Mouse (Mus musculus): Measurements from ENCODE around the gene Dvl1. TPM values are rescaled to one million over a fixed set of nuclear protein-coding genes. Genes with fewer than 3 reads are reported as not detected.
A peak's percentile ranks its signal among the peaks of the same experiment; 100 is the strongest.

Gene Dvl1
- total RNA-seq, 2 experiments from 2014 or later, result 88.0 to 96.3 TPM

DNA sequence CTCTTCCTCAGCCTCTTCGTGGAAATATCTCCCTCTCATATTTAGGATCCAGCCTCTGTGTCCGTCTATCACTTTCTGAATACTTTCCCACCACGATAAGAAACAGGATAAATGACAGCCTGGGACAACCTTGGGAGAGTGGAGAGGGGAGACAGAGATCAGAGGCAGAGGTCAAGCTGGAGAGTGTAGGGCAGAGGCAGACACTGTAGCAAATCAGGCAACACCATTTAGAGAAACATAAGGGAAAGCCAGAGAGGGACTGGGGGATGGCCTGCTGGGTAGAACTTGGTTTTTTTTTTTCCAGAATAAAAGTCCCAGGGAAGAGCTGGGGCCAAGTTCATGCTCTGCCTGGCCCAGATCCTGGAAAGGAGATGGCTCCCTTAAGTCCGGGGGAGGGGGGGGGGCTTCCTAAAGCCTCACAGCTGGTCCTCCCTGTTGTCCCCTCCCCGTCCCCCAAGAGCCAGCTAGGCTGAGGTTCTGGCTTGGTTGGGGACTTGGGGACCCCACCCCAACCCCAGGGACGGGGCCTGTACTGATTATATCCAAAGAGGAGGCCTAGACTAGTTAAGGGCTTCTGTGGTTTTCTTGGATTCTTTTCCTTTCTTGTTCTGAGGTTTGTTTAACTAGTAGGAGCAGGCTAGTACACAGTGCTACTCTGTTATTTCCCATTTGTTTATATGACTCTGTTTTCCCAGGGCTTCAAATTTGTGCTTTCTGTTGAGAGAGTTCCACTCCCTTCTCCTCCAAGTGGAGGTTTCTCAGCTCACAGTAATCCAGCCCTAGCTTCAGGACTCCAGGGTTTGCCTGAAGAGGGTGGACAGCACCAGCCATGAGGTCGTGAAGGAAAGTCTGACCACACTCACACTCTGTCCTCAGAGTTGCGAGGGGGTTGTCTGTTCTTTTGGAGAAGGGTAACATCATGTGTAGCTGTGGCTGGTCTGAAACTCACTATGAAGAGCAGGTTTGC lies 8.7 kb upstream of the Dvl1 start:
- no peak for DNase-seq (ENCODE audit: low spot score in 2 of 2)

DNA sequence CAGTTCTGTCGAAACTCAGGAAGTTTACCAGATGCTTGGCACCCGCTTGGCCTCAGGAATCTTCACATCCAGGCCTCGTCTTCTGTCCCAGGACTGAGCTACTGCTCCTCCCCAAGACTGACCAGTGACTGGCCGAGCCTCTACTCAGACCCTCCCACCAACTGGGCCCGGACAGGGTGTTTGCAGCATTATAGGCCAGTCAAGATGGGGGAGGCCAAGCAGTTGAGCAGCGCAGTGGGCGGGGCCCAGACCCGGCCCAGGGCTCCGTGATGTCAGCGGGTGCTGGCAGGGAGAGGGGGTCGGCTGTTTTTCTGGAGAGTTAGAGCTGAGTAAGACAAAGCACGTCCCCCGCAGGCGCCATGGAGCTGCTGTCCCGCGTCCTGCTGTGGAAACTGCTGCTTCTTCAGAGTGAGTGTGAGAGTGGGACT lies 7.7 kb upstream of the Dvl1 start, which contains the start of gene Mxra8:
Gene Mxra8, plus strand, starts transcription at position 198 of the 428 bp plus-strand sequence.
- no peak for DNase-seq (ENCODE audit: low spot score in 2 of 2)

DNA sequence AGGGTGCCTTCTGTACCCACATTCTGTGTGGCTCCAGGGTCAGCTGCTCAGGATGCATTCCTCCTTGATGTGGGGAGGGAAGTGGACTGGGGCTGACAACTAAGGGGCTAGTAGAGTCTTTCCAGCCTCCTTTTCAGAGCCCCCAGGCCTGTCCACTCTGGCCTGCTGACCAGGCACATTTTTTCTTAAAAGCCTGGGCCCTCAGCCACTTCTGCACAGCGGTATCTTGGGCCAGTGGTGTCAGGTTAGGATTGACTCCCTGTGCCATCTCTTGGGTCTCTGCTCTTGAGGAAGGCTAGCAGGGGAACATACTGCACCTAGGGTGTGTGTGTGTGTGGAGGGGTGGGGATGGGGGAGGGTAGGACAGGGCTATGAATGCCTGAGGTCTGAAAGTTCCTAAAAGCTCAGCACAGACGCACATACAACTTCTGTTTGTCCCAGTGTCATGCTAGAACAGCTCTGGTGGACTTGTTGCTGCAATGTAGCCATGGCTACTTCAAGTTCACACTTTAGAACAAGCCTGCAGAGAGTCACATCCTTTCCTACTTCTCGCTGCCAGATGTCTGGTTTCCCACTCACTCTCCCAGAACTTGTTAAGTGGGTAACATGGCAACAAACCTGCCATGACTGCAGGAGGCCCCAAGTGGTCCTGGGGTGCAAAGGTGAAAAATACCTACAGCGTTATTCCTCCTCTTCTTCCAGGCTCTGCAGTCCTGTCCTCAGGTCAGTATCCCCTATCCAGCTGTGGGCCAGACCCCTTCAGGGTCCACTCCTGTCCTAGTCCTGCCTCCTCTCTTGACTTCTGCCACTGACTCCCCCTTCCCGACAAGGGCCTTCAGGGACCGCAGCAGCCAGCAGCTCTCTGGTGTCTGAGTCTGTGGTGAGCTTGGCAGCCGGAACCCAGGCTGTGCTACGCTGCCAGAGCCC lies 6.9 kb upstream of the Dvl1 start:
- no peak for DNase-seq (ENCODE audit: low spot score in 2 of 2)

DNA sequence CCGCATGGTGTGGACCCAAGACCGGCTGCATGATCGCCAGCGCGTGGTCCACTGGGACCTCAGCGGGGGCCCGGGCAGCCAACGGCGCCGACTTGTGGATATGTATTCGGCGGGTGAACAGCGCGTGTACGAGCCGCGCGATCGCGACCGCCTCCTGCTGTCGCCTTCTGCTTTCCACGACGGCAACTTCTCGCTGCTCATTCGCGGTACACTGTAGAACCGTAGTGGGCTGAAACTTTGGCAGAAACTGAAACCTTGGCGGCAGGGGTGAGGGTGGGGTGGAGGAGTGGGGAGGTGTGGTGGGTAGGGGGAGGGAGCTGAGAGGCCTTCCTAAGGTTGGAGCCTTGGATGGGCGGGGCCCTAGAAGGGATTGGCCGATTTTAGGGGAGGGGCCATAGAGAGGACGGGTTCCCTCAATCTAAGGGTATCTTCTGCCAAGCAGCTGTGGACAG lies 6.2 kb upstream of the Dvl1 start:
- no peak for DNase-seq (ENCODE audit: low spot score in 2 of 2)

DNA sequence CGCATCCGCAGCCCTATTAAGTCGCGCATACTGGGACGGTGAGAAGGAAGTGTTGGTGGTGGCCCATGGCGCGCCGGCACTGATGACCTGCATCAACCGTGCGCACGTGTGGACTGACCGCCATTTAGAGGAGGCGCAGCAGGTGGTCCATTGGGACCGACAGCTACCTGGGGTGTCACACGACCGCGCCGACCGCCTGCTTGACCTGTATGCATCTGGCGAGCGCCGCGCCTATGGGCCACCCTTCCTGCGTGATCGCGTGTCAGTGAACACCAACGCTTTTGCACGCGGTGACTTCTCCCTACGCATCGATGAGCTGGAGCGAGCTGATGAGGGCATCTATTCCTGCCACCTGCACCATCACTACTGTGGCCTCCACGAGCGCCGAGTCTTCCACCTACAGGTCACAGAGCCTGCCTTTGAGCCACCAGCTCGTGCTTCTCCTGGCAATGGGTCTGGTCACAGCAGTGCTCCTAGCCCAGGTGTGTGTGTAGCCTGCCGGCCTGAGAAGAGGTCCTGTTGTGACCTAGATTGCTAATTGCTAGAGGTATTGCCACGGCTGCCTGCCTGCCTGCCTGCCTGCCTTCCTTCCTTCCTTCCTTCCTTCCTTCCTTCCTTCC lies 5.4 kb upstream of the Dvl1 start:
- no peak for DNase-seq (ENCODE audit: low spot score in 2 of 2)

DNA sequence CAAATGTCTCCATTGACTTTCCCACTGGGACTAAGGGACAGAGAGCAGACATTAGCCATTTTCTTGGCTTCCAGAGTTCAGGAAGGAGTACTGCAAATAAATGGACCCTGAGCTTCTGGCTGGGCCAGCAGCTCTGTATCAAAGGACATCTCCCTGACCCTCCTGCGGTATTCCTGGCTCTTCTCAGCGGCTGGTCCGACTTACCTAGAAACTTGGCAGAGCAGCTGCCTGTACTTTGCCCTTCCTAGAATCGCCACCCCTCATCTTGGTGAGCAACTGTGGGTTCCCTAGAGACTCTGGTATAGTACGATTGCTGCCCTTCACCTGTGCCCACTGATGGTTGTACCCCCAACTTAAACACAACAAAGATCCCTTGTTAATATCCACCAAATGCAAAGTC lies 4.0 kb upstream of the Dvl1 start:
- no peak for DNase-seq (ENCODE audit: low spot score in 2 of 2)

DNA sequence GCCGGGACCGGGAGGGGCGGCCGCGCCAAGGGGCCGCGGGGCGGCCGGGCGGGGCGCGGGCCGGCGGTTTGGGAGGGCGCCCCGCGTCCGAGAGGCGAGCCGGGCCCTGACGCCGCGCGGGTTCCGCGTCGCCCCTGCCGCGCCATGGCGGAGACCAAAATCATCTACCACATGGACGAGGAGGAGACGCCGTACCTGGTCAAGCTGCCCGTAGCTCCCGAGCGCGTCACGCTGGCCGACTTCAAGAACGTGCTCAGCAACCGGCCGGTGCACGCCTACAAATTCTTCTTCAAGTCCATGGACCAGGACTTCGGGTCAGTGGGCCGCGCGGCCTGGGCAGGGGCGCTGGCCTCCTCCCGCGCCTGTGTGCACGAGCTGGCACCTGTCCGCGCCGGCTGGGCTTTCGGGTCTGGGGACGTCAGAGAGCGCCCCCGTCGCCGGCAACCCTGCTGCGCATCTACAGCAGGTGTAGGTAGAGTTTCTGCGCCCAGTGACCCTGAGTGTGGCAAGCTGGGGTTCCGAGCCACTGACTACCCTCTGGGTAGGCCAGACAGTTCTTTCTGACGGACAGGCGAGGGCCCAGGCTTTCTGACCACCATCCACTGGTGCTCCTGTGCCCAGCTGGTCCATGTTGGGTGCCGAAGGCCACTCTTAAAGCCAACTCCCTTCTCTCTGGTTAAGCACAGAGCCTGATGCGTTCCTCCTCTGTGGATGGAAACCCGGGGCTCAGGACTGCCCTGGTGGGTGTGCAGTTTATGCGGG lies 570 bp downstream of the Dvl1 start:
- DNase-seq (ENCODE audit: low spot score in 2 of 2), result peak in 1 of 2 experiments; percentile 38

DNA sequence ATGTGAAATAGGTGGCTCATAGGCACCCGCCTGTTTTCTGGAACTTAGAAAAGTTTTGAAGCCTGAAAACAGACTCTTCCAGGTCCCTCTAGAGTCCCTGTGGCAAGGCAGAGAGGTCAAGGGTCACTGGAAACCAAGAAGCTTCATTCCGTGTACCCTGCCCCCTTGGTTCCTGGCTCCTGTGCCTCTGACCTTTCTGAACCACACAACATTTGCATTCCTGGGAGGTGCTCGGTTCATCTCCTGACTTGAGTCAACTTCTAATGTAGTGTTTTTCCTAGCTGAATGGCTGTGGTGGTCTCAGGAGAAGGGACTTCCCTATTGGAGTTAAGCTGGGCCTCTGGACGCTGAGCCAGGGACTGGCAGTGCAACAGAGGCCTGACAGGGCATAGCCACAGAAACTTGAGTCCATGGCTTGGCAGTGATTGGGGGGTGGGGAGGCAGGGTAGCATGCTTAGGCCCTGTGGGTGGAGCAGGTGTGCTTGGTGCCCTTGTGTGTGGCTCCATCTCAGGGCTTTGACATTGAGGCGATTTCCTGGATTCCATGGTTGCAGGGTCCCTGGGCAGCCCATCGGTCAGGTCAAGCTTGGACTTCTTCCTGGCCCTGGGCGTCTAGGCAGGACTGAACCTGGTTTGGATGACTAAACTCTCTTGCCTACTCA lies 1.4 kb downstream of the Dvl1 start:
- no peak for DNase-seq (ENCODE audit: low spot score in 2 of 2)

DNA sequence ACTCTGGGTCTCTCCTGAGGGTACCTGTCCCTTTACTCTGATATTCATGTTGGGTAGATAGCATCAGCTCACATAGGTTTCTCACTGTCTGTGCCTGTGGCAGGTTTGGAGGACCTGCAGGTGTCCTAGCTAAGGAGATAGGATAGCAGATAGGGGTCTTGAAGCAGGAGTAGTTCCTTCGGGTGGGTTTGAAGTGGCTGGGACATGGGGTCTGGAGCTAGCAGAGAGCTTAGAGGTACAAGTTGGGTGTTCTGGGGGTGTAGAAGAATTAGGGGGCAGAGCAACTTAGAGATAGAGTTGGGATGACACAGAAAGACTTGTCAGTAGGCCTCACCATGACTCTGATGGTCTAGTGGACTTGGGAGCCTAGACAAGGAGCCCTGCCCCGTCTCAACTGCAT lies 2.2 kb downstream of the Dvl1 start:
- no peak for DNase-seq (ENCODE audit: low spot score in 2 of 2)

DNA sequence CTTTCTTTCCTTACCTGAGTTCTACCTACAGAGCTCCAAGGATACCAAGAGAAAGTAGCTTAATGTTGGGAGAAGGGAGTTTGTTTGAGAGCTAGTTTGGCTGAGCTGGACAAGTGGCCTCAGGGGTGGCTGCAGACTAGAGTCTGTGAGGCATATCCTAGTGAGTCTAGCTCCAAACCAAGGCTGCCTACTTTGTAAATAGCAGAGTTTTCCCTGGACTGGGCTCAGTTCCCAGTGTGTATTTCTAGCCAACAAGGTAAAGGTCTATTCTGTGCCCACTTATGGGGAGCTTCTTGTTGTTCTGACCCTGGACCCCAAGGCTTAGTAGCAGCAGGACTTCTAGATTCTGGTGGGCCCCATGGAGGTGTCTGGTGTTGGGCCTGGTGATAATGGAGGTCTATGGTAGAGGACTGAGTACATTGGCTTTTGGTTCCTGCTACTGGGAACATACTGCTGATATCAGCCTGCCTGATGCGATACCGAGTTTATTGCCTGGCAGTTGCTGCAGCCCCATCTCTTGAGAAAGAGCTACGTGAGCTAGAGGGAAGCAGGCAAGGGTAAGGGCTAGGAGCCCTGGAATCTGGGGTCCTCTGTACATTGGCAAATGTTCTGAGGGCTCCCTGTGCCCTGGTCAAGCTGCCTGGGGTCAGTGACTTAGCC lies 2.7 kb downstream of the Dvl1 start:
- DNase-seq (ENCODE audit: low spot score in 2 of 2), result no peak

DNA sequence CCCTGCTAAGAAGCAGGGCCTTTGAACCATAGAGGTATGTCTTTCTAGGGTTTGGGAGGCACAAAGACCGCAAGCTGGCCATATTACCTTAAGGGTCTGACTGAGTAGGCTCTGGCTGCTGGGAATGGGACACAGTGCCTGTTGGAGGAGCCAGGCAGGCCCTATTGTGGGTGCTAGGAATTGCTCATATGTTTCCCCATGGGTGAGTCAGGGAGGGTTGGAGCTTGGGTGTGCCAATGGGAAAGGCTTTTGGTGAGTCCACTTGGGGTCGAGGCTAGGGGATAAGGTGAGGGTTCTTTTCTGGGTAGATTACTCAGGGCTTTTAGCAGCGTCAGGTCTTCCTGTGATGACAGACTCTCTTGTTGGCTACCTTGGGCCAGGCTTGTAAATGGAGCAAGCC lies 4.2 kb downstream of the Dvl1 start:
- no peak for DNase-seq (ENCODE audit: low spot score in 2 of 2)

DNA sequence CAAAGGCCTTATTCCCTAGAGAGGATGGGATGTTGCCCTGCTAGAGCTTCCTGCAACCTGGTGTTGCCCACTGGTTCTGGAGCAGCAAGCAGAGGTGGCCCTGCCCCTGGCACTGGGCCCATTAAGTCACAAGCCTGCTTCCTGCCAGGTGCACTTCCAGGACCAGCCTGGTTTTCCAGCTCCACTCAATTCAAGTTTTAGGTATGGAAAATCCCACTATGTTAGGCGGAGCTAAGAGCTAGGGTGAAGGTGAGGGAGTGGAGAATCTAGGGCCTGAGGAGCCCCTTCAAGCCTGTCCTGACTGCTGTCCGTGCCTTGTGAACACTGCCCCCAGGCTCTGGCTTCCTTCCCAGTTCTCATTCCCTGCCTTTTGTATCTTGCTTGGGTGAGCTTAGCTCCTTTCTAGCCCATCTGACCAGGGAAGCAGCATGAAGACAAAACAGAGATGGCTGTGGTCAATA lies 4.8 kb downstream of the Dvl1 start:
- no peak for DNase-seq (ENCODE audit: low spot score in 2 of 2)

DNA sequence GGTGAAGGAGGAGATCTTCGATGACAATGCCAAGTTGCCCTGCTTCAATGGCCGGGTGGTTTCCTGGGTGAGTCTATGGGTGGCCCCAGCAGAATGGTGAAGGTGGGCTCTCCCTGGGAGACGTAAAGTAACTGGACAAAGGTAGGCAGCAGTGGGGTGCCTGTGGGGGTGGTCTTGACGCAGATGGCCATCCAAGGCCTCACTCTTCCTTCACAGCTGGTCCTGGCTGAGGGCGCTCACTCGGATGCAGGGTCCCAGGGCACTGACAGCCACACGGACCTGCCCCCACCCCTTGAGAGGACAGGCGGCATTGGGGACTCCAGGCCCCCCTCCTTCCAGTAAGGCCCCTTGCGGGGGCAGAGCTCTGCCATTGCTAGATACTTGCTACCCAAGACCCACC lies 6.2 kb downstream of the Dvl1 start:
- no peak for DNase-seq (ENCODE audit: low spot score in 2 of 2)

DNA sequence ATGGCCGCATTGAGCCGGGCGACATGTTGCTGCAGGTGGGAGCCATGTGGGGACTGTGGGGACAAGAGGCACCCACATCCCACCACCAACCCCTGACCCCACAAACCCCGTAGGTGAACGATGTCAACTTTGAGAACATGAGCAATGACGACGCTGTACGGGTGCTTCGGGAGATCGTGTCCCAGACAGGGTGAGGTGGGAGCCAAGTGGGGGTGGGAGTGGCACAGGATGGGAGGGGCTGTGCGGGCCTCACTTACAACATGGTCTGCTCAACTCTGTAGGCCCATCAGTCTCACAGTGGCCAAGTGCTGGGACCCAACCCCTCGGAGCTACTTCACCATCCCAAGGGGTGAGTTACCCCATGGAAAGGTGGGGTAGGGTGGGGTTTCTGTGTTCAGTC lies 7.8 kb downstream of the Dvl1 start:
- no peak for DNase-seq (ENCODE audit: low spot score in 2 of 2)

DNA sequence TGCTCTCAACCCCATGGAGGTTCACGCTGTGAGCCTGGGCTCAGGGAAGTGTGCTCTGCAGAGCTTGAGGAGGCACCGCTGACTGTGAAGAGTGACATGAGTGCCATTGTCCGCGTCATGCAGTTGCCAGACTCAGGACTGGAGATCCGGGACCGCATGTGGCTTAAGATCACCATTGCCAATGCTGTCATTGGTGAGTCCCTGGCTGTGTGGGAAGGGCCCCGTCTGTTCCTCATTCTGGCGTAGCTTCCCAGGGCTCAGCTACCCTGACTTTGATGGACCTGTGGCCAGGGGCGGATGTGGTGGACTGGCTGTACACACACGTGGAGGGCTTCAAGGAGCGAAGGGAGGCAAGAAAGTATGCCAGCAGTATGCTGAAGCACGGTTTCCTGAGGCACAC lies 8.9 kb downstream of the Dvl1 start:
- no peak for DNase-seq (ENCODE audit: low spot score in 2 of 2)

DNA sequence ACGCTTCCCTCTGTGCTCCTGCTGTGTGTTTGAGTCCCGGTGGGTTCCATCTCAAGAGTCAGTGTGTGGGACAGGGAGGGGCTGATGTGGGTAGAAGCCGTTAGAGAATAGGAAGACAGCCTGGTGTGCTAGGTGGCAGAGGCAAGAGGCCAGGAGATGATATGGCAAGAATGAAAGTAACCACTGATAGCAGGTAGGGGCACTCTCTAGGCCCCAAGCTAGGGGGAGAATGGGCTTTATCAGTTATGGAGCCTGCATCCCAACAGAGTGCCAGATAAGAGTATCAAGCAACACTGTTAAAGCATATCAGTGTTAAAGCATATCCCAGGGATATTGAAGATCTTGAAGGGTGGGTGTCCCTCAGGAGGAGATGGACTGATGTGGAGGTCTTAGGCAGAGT lies 9.7 kb downstream of the Dvl1 start:
- no peak for DNase-seq (ENCODE audit: low spot score in 2 of 2)

DNA sequence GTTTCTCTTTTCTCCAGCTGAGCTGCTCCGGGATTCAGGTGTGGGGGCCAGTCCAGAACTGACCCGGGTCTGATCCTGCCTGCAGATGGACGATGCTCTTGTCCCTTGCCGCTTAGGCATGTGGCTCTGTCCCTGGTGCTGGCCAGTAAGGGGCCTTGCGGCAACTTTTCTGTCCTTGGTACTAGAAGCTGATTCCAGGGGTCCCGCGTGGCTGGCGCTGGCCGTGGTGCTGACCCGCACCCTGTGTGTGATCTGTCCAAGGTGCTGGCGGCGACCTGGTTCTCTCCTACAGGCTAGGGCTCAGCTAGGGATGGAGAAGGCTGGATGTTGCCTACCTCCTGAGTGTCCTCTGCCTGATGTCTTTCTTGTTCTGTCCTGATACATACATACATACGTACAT lies 12.1 kb downstream of the Dvl1 start:
- DNase-seq (ENCODE audit: low spot score in 2 of 2), result no peak

DNA sequence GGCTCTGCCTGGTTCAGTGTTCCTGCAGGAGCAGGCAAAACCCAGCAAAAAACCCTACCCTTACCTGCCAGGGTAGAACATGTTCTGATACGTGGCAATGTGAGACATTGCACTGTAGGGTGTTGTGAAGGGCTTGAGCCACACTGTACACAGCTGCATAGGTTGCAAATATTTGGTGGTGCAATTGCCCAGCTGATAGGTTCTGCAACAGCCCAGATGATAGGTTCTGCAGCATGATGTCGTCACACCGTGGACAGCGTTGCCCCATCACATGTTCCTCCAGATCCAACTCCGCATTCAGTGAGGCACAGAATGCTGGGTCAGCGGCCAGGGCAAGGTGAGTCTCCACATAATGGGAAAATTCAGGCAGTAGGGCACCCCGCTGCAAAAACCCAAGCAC lies 14.6 kb downstream of the Dvl1 start:
- no peak for DNase-seq (ENCODE audit: low spot score in 2 of 2)

DNA sequence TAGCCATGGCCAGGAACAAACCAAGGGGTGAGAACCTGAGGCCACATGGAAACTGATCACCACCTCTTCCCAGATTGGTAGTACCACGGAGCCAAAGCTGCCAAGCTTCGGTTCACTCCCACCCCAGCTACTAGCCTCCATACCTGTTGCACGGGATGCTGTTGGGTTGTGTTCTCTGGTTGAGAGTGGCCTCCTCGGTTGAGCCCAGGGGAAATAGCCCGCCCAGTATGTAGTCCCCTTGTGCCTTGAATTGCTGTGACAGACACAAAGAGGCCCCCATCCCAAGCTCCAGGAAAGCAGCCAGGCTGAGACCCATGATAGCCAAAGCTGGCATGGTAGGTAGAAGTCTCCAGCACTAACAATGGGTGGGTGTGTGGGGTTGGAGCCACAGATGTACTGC lies 15.8 kb downstream of the Dvl1 start, which contains the start of gene Tas1r3:
Gene Tas1r3, minus strand, starts transcription at position 362 of the 400 bp plus-strand sequence.
- DNase-seq (ENCODE audit: low spot score in 2 of 2), result no peak
